Mouse (Mus musculus) CH12.LX (cell line): ENCODE results near the gene Crp. TPM values are rescaled to one million over a fixed set of nuclear protein-coding genes. Genes with fewer than 3 reads are reported as not detected.

Experiments used
- polyA plus RNA-seq: library from polyadenylated mRNA; unstranded; fragments of >175 nt; gene quantifications from 2 replicates; pipeline ENCODE4 v1.2.1, GENCODE M21; 2012; ENCODE audit warnings: low read depth; ENCODE audit not compliant: insufficient read length
- total RNA-seq, 2 experiments: library from RNA; depleted of rRNA; stranded (reverse); fragments of 300-350 nt in 1 of 2; fragments of >200 nt in 1 of 2; gene quantifications; 2 replicates each; pipeline ENCODE4 v1.2.3; 2012 to 2014

Crp gene
- total and polyA plus RNA-seq, 3 experiments: not detected

Other genes starting within 250 kb of the Crp start
- 17.0 and 30.9 TPM in 2 replicates for gene Slamf9, start 222.7 kb upstream of the Crp start, total RNA-seq (2012; rRNA removed)
- gene Slamf9, start 222.7 kb upstream of the Crp start, total RNA-seq (2014; rRNA removed): 30.1 and 32.6 TPM in 2 replicates
- gene Slamf9, start 222.7 kb upstream of the Crp start, polyA plus RNA-seq: 28.3 and 30.3 TPM in 2 replicates
- gene Igsf9, start 216.3 kb upstream of the Crp start, total RNA-seq (2012; rRNA removed): 4.5 and 6.0 TPM in 2 replicates
- 2.0 and 2.7 TPM in 2 replicates for gene Igsf9, start 216.3 kb upstream of the Crp start, total RNA-seq (2014; rRNA removed)
- gene Igsf9, start 216.3 kb upstream of the Crp start, polyA plus RNA-seq: 6.5 and 7.2 TPM in 2 replicates
- gene Tagln2, start 198.0 kb upstream of the Crp start, total RNA-seq (2012; rRNA removed): 179 and 206 TPM in 2 replicates
- gene Tagln2, start 198.0 kb upstream of the Crp start, total RNA-seq (2014; rRNA removed): 145 and 172 TPM in 2 replicates
- gene Tagln2, start 198.0 kb upstream of the Crp start, polyA plus RNA-seq: 281 and 337 TPM in 2 replicates
- gene Cfap45, start 177.3 kb upstream of the Crp start, total RNA-seq (2012; rRNA removed): not detected in 2 replicates
- not detected in 2 replicates for gene Cfap45, start 177.3 kb upstream of the Crp start, total RNA-seq (2014; rRNA removed)
- not detected in 2 replicates for gene Cfap45, start 177.3 kb upstream of the Crp start, polyA plus RNA-seq
- gene Vsig8, start 142.1 kb upstream of the Crp start, total RNA-seq (2012; rRNA removed): 0.13 and 0.17 TPM in 2 replicates
- gene Vsig8, start 142.1 kb upstream of the Crp start, total RNA-seq (2014; rRNA removed): not detected in 2 replicates
- 0.18 and 0.29 TPM in 2 replicates for gene Vsig8, start 142.1 kb upstream of the Crp start, polyA plus RNA-seq
- gene Slamf8, start 107.5 kb upstream of the Crp start, total RNA-seq (2012; rRNA removed): 0.30 and 0.42 TPM in 2 replicates
- 1.00 and 1.1 TPM in 2 replicates for gene Slamf8, start 107.5 kb upstream of the Crp start, total RNA-seq (2014; rRNA removed)
- 1.8 and 2.3 TPM in 2 replicates for gene Slamf8, start 107.5 kb upstream of the Crp start, polyA plus RNA-seq
- gene Fcrl6, start 95.5 kb upstream of the Crp start, total RNA-seq (2012; rRNA removed): not detected in 2 replicates
- not detected in 2 replicates for gene Fcrl6, start 95.5 kb upstream of the Crp start, total RNA-seq (2014; rRNA removed)
- not detected in 2 replicates for gene Fcrl6, start 95.5 kb upstream of the Crp start, polyA plus RNA-seq
- 0.25 and 0.30 TPM in 2 replicates for gene Dusp23, start 65.1 kb upstream of the Crp start, total RNA-seq (2012; rRNA removed)
- gene Dusp23, start 65.1 kb upstream of the Crp start, total RNA-seq (2014; rRNA removed): 0.66 and 0.85 TPM in 2 replicates
- 1.4 and 1.7 TPM in 2 replicates for gene Dusp23, start 65.1 kb upstream of the Crp start, polyA plus RNA-seq
- 1.8 and 2.9 TPM in 2 replicates for gene Apcs, start 197.0 kb downstream of the Crp start, total RNA-seq (2012; rRNA removed)
- gene Apcs, start 197.0 kb downstream of the Crp start, total RNA-seq (2014; rRNA removed): 4.7 and 5.7 TPM in 2 replicates
- gene Apcs, start 197.0 kb downstream of the Crp start, polyA plus RNA-seq: 3.2 and 3.4 TPM in 2 replicates